Mouse (Mus musculus) lung, embryonic 15.5 days (tissue): ENCODE results near the gene Gm7298. TPM values are rescaled to one million over a fixed set of nuclear protein-coding genes. Genes with fewer than 3 reads are reported as not detected.
"Not testable (repeated sequence)": the region's sequence is repeated elsewhere in the genome, so short reads cannot be mapped to it uniquely, and the experiment has no call there.

ENCODE experiments used
- ATAC-seq: fragments of 200-750 bp; cut with Nextera tagmentation; 2 replicates; pipeline ENCODE4 v1.8.0; 2017; ENCODE audit warnings: moderate number of reproducible peaks, borderline replicate concordance; ENCODE audit not compliant: low FRiP score, low TSS enrichment; ENCODE audit errors: extremely low read depth
- H3K27ac ChIP-seq: fragments of 300-500 bp; sonication (generic); 2 replicates; pipeline ENCODE4 v1.5.1; 2015; ENCODE audit warnings: moderate library complexity, mild to moderate bottlenecking, inconsistent platforms
- H3K27me3 ChIP-seq: fragments of 300-500 bp; sonication (generic); 2 replicates; pipeline ENCODE4 v1.6.1; 2015; ENCODE audit warnings: inconsistent platforms
- H3K36me3 ChIP-seq: fragments of 300-500 bp; sonication (generic); 2 replicates; pipeline ENCODE4 v1.6.1; 2015; ENCODE audit warnings: inconsistent platforms
- H3K4me1 ChIP-seq: fragments of 300-500 bp; sonication (generic); 2 replicates; pipeline ENCODE4 v1.6.1; 2015; ENCODE audit warnings: inconsistent platforms
- H3K4me2 ChIP-seq: fragments of 300-500 bp; sonication (generic); 2 replicates; pipeline ENCODE4 v1.6.1; 2015; ENCODE audit warnings: inconsistent platforms, mild to moderate bottlenecking, moderate library complexity
- H3K4me3 ChIP-seq: fragments of 300-500 bp; sonication (generic); 2 replicates; pipeline ENCODE4 v1.5.1; 2015; ENCODE audit warnings: mild to moderate bottlenecking, inconsistent platforms
- H3K9ac ChIP-seq: fragments of 300-500 bp; sonication (generic); 2 replicates; pipeline ENCODE4 v1.6.1; 2015; ENCODE audit warnings: inconsistent platforms
- H3K9me3 ChIP-seq: fragments of 300-500 bp; sonication (generic); 2 replicates; pipeline ENCODE4 v1.6.1; 2016; ENCODE audit warnings: inconsistent platforms
- WGBS: fragments of 180-500 bp; shearing (Covaris S2); methylation state at CpG from one replicate; pipeline ENCODE4 v1.1.7; 2015; 5-methylcytosine and 5-hydroxymethylcytosine counted together
- polyA plus RNA-seq: library from polyadenylated mRNA; unstranded; fragments of >200 nt; fragmentation: Nextera tagmentation; extraction: Ambion mirVana; gene quantifications from 2 replicates; pipeline ENCODE4 v1.2.1, GENCODE M21; 2015

Gm7298 gene
- not detected in 2 replicates for polyA plus RNA-seq

DNA sequence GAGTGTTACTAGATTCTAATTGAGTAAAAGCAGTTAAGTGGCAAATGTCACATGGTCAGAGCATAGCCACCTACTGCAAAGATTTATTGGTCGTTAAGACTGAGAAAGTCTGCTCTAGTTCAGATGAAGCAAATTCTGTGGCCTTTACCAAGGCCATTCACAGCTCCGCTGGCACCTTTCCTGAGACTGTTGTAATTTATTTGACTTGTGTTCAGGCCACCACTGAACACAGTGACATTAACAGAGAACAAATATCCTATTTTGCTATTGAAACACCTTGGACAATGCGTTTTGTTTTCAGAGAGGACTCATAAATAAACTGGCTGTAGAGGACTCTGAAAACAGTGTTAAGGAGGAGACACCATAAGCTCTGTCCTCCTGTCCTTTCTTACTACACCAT is at the start of gene Gm7298:
Gm7298 (plus strand) TSS at position 301 of the 400 bp plus-strand sequence.
- no peaks in the 10 kb centered on the region for H3K36me3 ChIP-seq
- H3K9ac ChIP-seq, result no peak within 1 kb of the TSS
- no peaks in the 10 kb centered on the region for H3K27me3 ChIP-seq
- no peaks in the 10 kb centered on the region for H3K9me3 ChIP-seq
- no peak within 1 kb of the TSS for H3K27ac ChIP-seq
- H3K4me2 ChIP-seq, result no peak within 1 kb of the TSS
- H3K4me1 ChIP-seq, result no peaks in the 10 kb centered on the region
- WGBS, result 55% methylated on average over 3 of the region's 3 CpGs
- no peak for ATAC-seq
- H3K4me3 ChIP-seq, result no peak within 1 kb of the TSS

DNA sequence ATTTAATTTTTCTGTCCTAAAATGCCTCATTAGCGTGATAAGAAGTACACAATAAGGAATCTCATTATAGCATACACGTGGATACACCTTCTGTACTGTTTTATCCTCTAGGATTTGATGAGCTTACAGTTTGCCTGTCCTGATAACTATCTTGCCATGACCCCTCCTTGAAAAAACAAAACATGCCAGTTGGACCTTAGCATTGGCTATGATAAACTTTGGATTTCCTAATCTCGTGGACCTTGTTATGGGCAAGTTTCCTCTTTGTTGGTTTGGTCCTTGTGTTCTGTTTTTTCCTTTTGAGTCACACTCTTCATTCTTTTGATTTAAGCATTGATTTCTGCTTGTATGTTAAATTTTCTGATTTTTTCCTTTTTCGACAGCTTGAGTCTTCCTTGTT is 95.3 kb downstream of the Gm7298 start:
- Histone ChIP-seq H3K4me1 (no peaks in the 10 kb centered on the region), H3K9ac (no peak overlapping the region), H3K27me3 (no peaks in the 10 kb centered on the region), H3K9me3 (no peaks in the 10 kb centered on the region), H3K36me3 (no peaks in the 10 kb centered on the region), H3K27ac (no peak overlapping the region), H3K4me3 (no peak overlapping the region), H3K4me2 (no peak overlapping the region)
- 68% methylated on average over 4 of the region's 4 CpGs for WGBS
- ATAC-seq, result no peak

DNA sequence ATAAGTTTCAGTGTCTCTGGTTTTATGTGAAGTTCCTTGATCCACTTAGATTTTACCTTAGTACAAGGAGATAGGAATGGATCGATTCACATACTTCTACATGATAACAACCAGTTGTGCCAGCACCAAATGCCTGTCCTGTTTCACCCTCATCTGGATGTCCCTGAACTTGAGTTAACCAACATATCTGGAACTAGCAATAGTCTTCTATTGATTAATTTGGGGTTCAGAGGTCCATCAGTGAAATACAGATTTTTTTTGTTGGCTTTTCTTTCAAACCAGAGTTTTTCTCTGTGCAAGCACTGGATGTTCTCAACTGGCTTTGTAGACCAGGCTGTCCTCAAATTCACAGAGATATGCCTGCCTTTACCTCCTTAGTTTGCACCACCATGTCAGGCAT is 103.6 kb downstream of the Gm7298 start:
- Histone ChIP-seq H3K9ac (no peak overlapping the region), H3K9me3 (no peaks in the 10 kb centered on the region), H3K36me3 (no peaks in the 10 kb centered on the region), H3K27ac (no peak overlapping the region), H3K4me2 (no peak overlapping the region), H3K4me1 (no peaks in the 10 kb centered on the region), H3K4me3 (no peak overlapping the region), H3K27me3 (no peaks in the 10 kb centered on the region)
- 88% methylated on average over 1 of the region's 1 CpGs for WGBS
- no peak for ATAC-seq

DNA sequence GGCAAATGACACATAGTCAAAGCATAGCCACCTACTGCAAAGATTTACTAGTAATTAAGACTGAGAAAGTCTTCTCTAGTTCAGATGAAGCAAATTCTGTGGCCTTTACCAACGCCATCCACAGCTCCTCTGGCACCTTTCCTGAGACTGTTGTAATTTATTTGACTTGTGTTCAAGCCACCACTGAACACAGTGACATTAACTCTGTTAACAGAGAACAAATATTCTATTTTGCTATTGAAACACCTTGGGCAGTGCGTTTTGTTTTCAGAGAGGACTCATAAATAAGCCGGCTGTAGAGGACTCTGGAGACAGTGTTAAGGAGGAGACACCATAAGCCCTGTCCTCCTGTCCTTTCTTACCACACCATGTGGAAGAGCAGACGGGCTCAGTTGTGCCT is 105.5 kb downstream of the Gm7298 start, which contains the start of gene Mug1:
Mug1 (plus strand) TSS at position 271 of the 400 bp plus-strand sequence.
- WGBS, result 66% methylated on average over 4 of the region's 4 CpGs
- H3K27ac ChIP-seq, H3K9me3 ChIP-seq, H3K9ac ChIP-seq, H3K4me1 ChIP-seq, ATAC-seq, H3K36me3 ChIP-seq, H3K27me3 ChIP-seq, H3K4me3 ChIP-seq, H3K4me2 ChIP-seq: not testable (repeated sequence)

Other genes starting within 250 kb of the Gm7298 start
- 7.7 and 7.8 TPM in 2 replicates for gene A2m, start 97.6 kb upstream of the Gm7298 start, polyA plus RNA-seq
- gene Mug1, start 105.6 kb downstream of the Gm7298 start, polyA plus RNA-seq, result not detected in 2 replicates